Mouse (Mus musculus): ENCODE measurements at regions not wholly inside any gene's neighbourhood (a gene's known extent, or its start where the extent isn't known, plus 50 kb on each side); places are given as distances from the start of the nearest gene placed in this dataset.
A peak's percentile ranks its signal among the peaks of the same experiment; 100 is the strongest.

- DNase-seq (ENCODE audit: low spot score), result no peak
Measured at GRCm38 (mm10) chr4:62808553-62808950, 156.8 kb upstream of the Zfp618 start.

GRCm38 (mm10) chr4:62809048-62809447 lies 156.3 kb upstream of the Zfp618 start:
- DNase-seq (ENCODE audit: low spot score), result no peak

- no peak for DNase-seq (ENCODE audit: low spot score)
Measured at GRCm38 (mm10) chr4:62819889-62820288, 145.5 kb upstream of the Zfp618 start.

- DNase-seq (ENCODE audit: low spot score), result no peak
Measured at GRCm38 (mm10) chr4:62821288-62821687, 144.1 kb upstream of the Zfp618 start.

GRCm38 (mm10) chr4:62822568-62822967 lies 142.8 kb upstream of the Zfp618 start:
- peak; percentile 31 for DNase-seq (ENCODE audit: low spot score)

- no peak for DNase-seq (ENCODE audit: low spot score)
Measured at GRCm38 (mm10) chr4:62823082-62823481, 142.3 kb upstream of the Zfp618 start.

GRCm38 (mm10) chr4:62823555-62824250 lies 141.7 kb upstream of the Zfp618 start:
- DNase-seq (ENCODE audit: low spot score), result peak; percentile 20

- no peak for DNase-seq (ENCODE audit: low spot score)
Measured at GRCm38 (mm10) chr4:62824581-62824980, 140.8 kb upstream of the Zfp618 start.

- DNase-seq (ENCODE audit: low spot score), result no peak
Measured at GRCm38 (mm10) chr4:62825256-62825655, 140.1 kb upstream of the Zfp618 start.

- DNase-seq (ENCODE audit: low spot score), result no peak
Measured at GRCm38 (mm10) chr4:62828963-62829362, 136.4 kb upstream of the Zfp618 start.

GRCm38 (mm10) chr4:62833944-62834343 lies 131.4 kb upstream of the Zfp618 start:
- DNase-seq (ENCODE audit: low spot score), result no peak

GRCm38 (mm10) chr4:62836875-62837274 lies 128.5 kb upstream of the Zfp618 start:
- DNase-seq (ENCODE audit: low spot score), result no peak

GRCm38 (mm10) chr4:62850526-62850925 lies 114.8 kb upstream of the Zfp618 start:
- no peak for DNase-seq (ENCODE audit: low spot score)

GRCm38 (mm10) chr4:62853335-62853734 lies 112.0 kb upstream of the Zfp618 start:
- DNase-seq (ENCODE audit: low spot score), result no peak

GRCm38 (mm10) chr4:62856406-62856805 lies 109.0 kb upstream of the Zfp618 start:
- no peak for DNase-seq (ENCODE audit: low spot score)

- no peak for DNase-seq (ENCODE audit: low spot score)
Measured at GRCm38 (mm10) chr4:62862756-62863155, 102.6 kb upstream of the Zfp618 start.

- no peak for DNase-seq (ENCODE audit: low spot score)
Measured at GRCm38 (mm10) chr4:62870391-62870983, 94.9 kb upstream of the Zfp618 start.

GRCm38 (mm10) chr4:62872562-62872961 lies 92.8 kb upstream of the Zfp618 start:
- DNase-seq (ENCODE audit: low spot score), result no peak

GRCm38 (mm10) chr4:62873986-62874385 lies 91.4 kb upstream of the Zfp618 start:
- no peak for DNase-seq (ENCODE audit: low spot score)

- DNase-seq (ENCODE audit: low spot score), result no peak
Measured at GRCm38 (mm10) chr4:62878063-62878462, 87.3 kb upstream of the Zfp618 start.

- DNase-seq (ENCODE audit: low spot score), result no peak
Measured at GRCm38 (mm10) chr4:62878927-62879326, 86.4 kb upstream of the Zfp618 start.

GRCm38 (mm10) chr4:62881824-62882223 lies 83.5 kb upstream of the Zfp618 start:
- no peak for DNase-seq (ENCODE audit: low spot score)

GRCm38 (mm10) chr4:62882276-62882675 lies 83.1 kb upstream of the Zfp618 start:
- no peak for DNase-seq (ENCODE audit: low spot score)

GRCm38 (mm10) chr4:62888736-62889135 lies 76.6 kb upstream of the Zfp618 start:
- DNase-seq (ENCODE audit: low spot score), result no peak

Measured in layer of hippocampus, adult 9-10 months (tissue).